Mouse (Mus musculus) kidney, postnatal 4 days (tissue): Measurements from ENCODE around the gene Tcf7l2.

ENCODE experiments used
- DNase-seq, 2 experiments: peaks; one replicate each; pipeline ENCODE4 v3.0.0; 2021; ENCODE audit warnings: mixed read lengths in 2 of 2

Tcf7l2 gene

GRCm38 (mm10) chr19:55759006-55759405 is 17.4 kb downstream of the Tcf7l2 start:
- DNase-seq, result peak; percentile 46 to 65

GRCm38 (mm10) chr19:55761086-55761485 is 19.5 kb downstream of the Tcf7l2 start:
- DNase-seq, result no peak

GRCm38 (mm10) chr19:55762187-55762586 is 20.6 kb downstream of the Tcf7l2 start:
- DNase-seq, result no peak

GRCm38 (mm10) chr19:55765814-55766213 is 24.2 kb downstream of the Tcf7l2 start:
- no peak for DNase-seq

GRCm38 (mm10) chr19:55767104-55767503 is 25.5 kb downstream of the Tcf7l2 start:
- DNase-seq, result no peak

GRCm38 (mm10) chr19:55767579-55767978 is 26.0 kb downstream of the Tcf7l2 start:
- no peak for DNase-seq

DNA sequence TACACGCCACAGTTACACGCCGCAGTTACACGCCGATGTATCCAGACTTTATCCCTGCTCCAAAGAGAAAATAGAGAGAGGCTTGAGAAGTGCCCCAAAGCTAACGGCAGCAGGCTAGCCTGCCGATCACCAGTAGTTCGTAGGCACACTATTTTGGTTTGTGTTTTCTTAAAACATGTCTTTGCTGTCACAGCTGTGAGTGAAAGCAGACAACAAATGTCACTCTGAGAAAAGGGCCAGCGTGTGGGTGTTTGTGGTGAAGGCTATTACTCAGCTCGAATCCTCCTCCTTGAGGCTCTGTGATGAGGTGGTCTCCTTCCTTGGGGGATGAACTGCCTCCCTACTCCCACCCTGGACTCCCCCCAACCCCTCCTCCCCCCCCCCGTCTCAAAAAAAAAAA is 26.6 kb downstream of the Tcf7l2 start:
- no peak for DNase-seq

DNA sequence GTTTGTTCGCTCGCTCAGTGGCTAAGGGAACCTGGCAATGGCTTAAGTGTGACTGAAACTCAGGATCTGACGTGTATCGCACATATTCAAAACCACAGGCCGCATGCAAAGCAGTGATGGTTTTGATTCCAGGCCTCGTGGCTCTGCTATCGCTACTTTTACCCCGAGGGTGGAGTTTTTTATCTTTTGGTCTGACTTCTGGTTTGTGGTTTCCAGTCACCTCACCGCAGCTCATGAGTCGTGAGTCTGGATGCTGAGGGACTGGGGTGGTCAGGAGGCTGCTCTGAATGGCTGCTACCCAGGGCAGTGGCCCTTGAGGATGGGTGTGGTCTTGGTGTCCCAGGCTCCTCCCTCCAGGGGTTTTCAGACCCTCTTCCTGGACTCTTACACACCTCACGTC is 27.3 kb downstream of the Tcf7l2 start:
- no peak for DNase-seq

DNA sequence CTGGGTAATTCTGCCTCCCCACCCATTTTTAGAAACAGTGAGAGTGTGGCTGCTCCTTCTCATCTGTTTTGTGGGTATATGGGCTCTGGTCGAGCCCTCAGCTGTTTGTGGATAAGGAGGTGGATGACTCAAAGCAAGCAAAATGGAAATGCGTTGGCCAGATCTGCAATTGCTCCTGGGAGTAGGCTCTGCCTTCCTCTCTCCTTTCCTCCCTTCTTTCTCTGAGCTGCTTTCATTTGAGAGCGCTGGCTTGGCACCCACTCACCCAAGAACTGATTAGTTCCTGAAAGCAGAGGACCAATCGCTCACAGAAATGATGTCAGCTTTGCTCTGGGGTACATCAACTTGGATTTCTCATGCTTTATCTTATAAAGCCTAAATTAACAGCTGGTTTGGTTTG is 32.7 kb downstream of the Tcf7l2 start:
- DNase-seq, result no peak

GRCm38 (mm10) chr19:55774824-55775223 is 33.2 kb downstream of the Tcf7l2 start:
- DNase-seq, result no peak

DNA sequence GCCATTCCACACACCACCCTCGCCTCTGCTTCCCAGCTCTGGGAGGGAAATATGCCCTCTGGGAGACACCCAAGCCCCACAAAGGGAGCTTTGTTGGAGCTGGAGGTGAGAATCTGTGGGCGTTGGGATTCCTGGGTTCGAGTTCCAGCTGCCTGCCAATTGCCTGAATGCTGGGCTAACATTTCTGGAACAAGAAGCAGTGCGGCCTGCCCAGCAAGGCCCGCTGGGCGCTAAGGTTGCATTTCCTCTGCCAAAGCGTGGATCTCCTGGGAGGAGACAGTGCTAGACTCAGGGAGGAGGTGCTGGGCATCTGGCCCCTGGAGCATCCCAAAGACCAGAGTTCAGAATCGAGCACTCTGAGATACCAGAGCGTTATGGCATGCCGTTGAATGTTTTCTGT is 38.3 kb downstream of the Tcf7l2 start:
- DNase-seq, result no peak

DNA sequence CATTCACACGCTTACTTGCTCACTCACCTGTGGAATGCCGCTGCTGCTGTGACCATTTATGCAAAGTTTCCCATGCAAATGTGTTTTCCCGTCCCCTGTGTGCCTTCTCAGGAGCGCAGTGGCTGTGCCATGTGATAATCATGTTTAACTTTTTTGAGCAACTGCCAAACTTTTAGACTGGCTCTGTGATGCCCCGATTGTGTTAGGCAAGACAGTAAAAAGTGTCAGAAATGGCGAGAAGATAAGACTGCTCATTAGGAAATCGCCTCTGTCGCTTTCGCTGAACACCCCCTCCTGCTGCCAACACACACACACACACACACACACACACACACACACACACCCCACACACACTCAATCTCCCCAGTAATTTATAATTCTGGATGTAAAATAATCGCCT is 39.5 kb downstream of the Tcf7l2 start:
- no peak for DNase-seq

DNA sequence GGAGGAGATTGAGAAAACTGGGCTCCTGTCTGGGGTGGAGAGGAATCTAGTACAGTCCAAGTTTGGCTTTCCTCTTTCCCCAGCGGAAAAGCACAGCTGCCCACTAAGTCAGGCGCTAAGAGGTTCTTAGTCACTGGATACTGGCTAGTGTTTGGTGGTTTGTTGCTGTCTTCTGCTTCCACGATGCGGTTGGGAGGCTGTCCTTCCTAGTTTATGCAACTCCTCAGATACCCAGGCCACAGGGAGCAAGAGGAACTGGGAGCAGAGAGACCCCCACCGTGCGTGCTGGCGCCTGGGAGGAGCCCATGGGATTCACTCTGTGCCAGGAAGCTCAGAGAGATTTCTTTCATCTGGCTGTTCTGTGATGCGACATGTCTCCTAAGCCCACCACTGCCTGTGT is 40.1 kb downstream of the Tcf7l2 start:
- DNase-seq, result no peak

DNA sequence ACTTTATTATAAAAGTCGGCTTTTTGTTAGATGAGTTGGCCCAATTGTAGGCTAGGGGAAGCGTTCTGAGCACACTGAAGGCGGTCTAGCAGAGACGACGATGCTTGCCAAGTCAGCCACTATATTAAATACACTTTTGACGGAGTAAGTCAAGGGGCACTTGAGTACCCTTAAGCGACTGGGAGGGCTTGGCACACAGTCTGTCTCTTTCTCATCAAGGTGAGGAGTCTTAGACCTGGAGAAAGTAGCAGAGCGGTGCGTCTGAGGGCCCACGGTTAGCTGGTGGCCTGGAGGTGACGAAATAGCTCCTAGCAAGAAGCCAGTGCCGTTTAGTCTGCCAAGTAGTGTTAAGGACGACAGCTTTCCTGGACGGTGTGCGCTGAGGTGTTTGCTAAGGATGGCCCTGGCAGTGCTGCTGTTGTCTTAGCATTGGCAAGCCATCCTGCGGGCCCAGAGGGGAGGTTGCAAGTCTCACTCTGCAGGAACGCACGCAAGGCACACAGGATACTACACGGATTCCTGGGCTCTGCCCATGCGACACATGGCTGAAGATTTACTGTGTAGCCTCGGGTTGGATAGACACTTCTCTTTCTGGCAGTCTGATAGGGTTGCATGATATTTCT is 43.3 kb downstream of the Tcf7l2 start:
- DNase-seq, result peak; percentile 34 to 57

GRCm38 (mm10) chr19:55787420-55787819 is 45.8 kb downstream of the Tcf7l2 start:
- DNase-seq, result no peak

- no peak for DNase-seq
These were observed 46.8 kb downstream of the Tcf7l2 start for GRCm38 (mm10) chr19:55788285-55788904.

GRCm38 (mm10) chr19:55788905-55789295 is 47.3 kb downstream of the Tcf7l2 start:
- DNase-seq, result no peak

DNA sequence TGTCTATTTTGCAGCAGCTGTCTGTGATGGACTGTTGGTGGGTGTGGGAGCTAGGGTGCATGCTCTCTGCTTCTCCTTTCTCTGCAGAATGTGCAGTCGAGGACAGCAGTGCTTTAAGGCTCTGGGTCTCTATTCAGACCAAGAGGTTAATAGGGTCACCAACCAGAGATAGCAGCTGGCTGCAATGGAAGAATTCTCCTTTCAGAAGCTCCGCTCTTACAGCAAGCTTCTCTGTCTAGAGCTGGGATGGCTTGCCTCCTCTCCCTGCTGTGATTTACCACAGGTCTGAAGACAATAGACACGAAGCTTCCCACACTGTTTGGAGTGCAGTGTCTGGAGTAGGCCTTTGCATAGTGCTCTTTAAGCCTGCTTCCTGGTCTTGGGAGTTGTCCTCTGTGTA is 48.2 kb downstream of the Tcf7l2 start:
- no peak for DNase-seq

- DNase-seq, result no peak
These were observed 49.7 kb downstream of the Tcf7l2 start for GRCm38 (mm10) chr19:55791293-55791692.

GRCm38 (mm10) chr19:55791886-55792285 is 50.3 kb downstream of the Tcf7l2 start:
- DNase-seq, result no peak

GRCm38 (mm10) chr19:55792571-55792970 is 51.0 kb downstream of the Tcf7l2 start:
- no peak for DNase-seq

- DNase-seq, result no peak
These were observed 51.4 kb downstream of the Tcf7l2 start for GRCm38 (mm10) chr19:55793029-55793428.

DNA sequence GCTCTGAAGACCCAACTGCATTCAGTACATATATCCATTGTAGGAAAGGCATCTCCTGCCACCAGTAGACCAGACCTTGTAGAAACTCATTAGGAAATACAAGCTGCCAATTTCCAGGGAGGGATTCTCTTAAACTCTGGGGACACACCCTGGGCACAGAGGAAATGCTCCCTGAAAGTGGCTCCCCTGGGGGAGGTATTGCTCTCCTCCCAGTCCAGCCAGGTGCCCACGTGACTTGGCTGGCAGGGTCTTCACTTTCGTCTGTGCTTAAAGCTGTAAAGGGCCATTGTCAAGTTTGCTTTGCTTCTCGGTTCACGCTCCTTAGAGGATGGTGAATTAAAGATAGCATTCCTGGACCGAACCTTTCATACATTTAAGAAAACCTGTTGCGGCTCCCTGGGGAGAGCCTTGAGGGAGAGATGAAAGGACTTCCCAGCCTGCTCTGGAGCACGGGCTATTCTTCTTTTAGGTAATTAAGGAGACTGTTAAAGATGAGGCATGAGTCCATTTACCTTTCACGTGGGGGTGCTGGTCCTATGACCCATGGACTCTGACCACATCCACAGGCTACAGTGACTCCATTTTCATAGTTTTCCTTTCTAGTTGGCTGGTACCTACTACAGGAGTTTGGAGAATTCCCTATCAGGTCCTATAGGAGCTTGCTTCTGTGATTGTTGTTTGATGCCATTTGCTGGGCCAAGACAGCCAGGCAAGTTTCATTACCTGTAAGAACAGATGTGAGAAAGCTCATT is 52.8 kb downstream of the Tcf7l2 start:
- no peak for DNase-seq

DNA sequence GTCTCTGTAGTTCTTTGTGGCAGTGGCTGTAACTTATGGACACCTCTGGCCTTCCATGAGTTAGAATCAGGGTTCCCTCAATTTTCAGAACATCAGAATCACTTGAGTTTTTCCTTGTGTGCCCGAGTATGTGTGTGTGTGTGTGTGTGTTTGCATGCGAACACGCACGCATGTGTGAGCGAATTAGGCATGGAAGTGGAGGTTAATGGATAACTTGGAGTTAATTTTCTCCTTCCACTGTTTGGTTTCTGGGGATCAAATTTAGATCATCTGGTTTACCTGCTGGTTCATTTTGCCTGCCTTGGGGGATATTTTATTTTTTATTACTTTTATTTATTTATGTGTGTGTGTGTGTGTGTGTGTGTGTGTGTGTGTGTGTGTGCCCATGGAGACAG is 53.3 kb downstream of the Tcf7l2 start:
- no peak for DNase-seq
